Mouse (Mus musculus) frontal cortex, adult 2 months (tissue): ENCODE measurements at regions not wholly inside any gene's neighbourhood (a gene's known extent, or its start where the extent isn't known, plus 50 kb on each side); places are given as distances from the start of the nearest gene placed in this dataset.

Experiments used
- DNase-seq, 2 experiments: peaks; one replicate each; pipeline ENCODE4 v3.0.0; 2022; ENCODE audit warnings: low spot score in 1 of 2; ENCODE audit errors: extremely low spot score in 1 of 2

DNA sequence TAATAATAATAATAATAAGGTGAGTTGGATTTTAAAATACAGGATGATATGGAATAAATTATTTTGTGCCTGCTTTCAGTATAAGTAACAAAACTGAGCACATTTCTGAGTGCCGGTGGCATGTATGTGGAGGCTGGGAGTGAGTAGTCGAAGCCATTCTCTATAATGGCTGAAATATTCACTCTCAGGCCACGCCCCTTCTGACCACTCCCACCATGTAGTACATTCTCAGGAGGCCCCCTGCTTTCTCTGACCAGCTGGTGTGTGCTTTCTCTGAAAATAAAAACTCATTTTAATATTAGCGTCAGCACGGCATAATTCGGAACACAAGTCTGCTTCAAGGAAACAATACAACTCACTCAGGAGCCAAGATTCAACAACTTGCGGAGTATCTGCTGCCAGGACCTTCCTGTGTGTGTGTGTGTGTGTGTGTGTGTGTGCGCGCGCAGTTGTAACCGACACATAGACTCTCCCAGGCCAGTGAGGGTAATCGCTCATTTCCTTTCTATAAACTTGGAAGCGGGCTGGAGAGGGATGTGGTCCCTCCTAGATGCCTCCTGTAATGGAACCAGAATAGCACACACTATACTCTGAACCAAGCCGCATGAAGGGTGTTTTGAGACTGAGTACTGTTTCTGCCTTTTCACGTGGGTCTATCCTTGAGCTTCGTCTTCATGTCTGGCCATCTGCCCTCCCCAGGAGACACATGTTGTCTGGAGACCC lies 67.9 kb upstream of the Sesn3 start:
- peak in 1 of 2 experiments; percentile 29 for DNase-seq

DNA sequence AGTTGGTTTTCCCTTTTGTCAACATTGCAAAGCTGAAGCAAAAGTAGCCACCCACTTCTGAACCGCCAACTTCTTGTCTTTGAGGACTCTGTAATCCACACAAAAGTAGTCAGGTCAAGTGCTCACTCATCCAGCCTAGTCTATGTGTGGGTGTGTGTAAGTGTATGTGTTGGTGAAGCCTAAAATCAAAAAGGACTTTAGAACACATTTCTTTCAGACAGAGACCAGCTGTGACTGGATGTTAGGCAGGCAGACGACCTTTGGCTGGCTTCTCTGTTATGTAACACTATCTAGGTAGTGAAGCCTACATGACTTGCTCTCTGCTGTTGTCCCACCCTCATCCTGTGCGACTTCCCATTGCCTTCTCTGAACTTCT lies 67.3 kb upstream of the Sesn3 start:
- peak in 1 of 2 experiments; percentile 37 for DNase-seq

DNA sequence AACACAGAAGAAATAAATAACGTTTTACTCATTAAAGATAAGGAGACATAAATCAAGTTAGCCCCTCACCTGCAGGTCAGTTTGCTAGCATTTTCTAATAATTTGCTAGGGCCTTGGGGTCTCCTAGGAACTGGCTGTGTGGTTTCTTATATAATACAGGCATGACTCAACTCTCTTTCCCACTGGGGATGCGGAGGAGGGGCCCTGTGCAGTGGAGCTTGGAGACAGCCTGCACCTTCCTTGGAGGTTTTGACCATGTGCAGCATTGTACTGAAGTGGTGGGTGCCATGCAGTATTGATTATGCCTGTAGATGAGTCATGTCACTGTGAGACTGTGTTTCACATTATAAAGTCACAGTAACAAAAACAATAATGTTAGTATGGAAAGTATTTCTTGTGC lies 61.6 kb upstream of the Sesn3 start:
- DNase-seq = peak; percentile 28 to 45

DNA sequence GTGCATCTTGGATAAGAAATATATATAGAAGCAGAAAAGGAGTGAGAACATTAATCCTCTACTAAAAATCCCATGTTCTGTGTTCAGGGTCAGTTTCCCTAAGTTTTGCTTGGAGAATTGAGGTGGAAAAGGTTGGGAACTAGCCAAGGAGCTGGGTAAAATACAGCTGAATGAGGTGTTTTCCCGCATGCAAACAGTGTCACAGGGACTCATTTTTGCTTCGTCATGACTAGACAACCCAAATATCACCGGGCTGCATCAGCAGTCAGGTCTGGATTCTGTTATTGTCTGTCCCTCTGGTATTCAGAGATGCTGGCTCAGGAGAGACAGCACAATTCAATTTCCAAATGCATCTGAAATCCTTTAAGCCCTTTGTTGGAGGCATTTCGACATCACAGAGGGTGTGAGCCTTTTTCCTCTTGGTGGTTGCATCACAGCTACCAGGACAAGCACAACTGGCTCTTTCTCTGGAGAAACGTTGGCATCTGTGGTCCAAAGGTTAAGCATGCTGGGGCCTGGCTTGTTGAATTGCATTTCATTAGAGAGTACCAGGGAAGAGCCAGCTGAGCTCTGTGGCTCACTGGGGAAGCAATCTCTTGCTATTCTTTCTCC lies 59.6 kb upstream of the Sesn3 start:
- no peak for DNase-seq

DNA sequence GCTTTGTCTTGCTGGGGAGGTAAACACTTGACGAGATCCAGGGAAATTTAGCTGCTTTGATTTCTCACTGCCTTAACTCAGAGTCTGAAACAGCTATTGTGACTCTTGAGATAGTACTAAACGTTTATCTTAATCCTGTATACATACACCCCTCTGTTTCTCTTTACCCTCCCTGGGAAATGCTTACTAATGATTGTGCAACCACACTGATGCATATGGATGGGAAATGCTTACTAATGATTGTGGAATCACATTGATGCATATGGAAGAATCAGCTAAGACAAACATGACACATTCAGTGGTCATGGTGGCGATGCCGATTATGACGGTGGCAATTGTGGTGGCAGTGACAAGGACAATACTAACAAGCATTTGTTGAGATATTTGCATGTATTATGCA lies 58.9 kb upstream of the Sesn3 start:
- no peak for DNase-seq

DNA sequence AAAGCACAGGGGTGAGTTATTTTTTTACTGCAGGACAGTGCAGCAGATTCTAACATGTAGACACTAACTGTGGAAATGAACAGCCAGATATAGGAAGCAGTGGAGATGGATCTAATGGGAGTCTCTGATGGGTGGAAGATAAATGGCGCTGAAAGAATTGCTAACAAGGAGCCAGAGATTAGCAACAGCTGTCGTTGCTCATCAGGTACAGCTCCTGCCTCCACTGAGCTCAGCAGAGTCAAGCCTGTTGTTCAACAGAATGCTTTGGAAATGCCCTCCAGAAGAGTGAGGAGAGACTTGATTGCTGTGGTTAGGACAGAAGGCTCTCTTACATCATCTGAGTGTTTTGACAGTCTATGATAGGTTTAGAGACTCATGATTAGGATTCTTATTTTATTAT lies 51.9 kb upstream of the Sesn3 start:
- DNase-seq = no peak
